Comparison of ENCODE assay signal across 15 mouse cellular contexts in the genomic region with DNA sequence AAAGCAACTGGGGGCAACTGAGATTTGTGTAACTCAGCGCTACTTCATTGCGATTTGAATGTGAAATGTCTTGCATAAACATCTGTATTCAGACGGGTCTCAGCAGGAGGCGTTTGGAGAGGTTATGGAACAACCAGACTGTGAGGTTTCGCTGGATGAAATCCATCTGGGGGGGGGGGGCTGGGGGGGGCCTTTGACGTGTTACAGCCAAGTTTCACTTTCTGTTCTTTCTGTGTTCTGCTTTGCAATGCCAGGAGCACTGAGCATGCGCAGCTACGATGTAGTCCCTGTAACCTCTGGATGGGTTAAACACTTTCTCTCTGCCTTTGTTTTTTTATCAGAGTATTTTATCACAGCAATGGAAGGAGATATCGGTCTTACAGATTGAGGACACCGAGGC. TPM values are rescaled to one million over a fixed set of nuclear protein-coding genes. Genes with fewer than 3 reads are reported as not detected.
DNase-seq lines count a peak whose midpoint lies in the region; ATAC-seq and TF ChIP-seq lines count a peak whose summit lies in the region.
"Had no signal": no experiment of that assay in that cellular context is flagged by ENCODE, and none has a peak within 500 bp of the region (broad histone marks: within the 10 kb centered on the region; RNA-seq: fewer than 3 reads in every experiment).

No protein-coding gene starts in this region.

- intact Hi-C loops in heart, adult 2 months (cut with DNase I) = loop anchor here (5.0 kb wide), 1 partner anchor 916 kb away; no protein-coding TSS in a partner anchor

- no peak for TF ChIP-seq EP300 in heart, adult 2 months (IDR thresholded peaks at IDR 0.05; ENCODE audit: insufficient read depth, low read depth, low read length)
- no peak for TF ChIP-seq EP300 in stomach, postnatal 0 days (optimal IDR thresholded peaks at IDR 0.05)

- ATAC-seq in lung, embryonic 15.5 days (ENCODE audit: borderline replicate concordance, extremely low read depth, low FRiP score, low TSS enrichment) = peak; percentile 68; the same call in 1 of the 2 replicates
- ATAC-seq in stomach, postnatal 0 days (ENCODE audit: low FRiP score, low TSS enrichment) = no peak; the same call in 1 of the 2 replicates
- ATAC-seq in granulocyte monocyte progenitor cell, adult 5-6 weeks (replicated peaks; ENCODE audit: poor library complexity, severe bottlenecking) = no peak
- ATAC-seq: forebrain, postnatal 0 days had no signal

- H3K9me3 ChIP-seq in lung, embryonic 15.5 days = no peaks in the 10 kb centered on the region
- no peaks in the 10 kb centered on the region for H3K9me3 ChIP-seq in stomach, postnatal 0 days (ENCODE audit: control insufficient read depth, low read length)
- H3K9me3 ChIP-seq: hindbrain, embryonic 13.5 days; neural tube, embryonic 13.5 days had no signal

- no peaks in the 10 kb centered on the region for H3K36me3 ChIP-seq in heart, adult 2 months (ENCODE audit: control insufficient read depth, insufficient read depth, low read length)
- H3K36me3 ChIP-seq in lung, embryonic 15.5 days = no peaks in the 10 kb centered on the region
- no peaks in the 10 kb centered on the region for H3K36me3 ChIP-seq in stomach, postnatal 0 days (ENCODE audit: control insufficient read depth, insufficient read depth, low read length)
- H3K36me3 ChIP-seq: hindbrain, embryonic 13.5 days; neural tube, embryonic 13.5 days had no signal

- H3K9ac ChIP-seq in heart, adult 2 months (ENCODE audit: low read depth, low read length) = peak overlapping the region; percentile 7; the same call in 1 of the 2 replicates
- H3K9ac ChIP-seq in lung, embryonic 15.5 days = no peak overlapping the region
- no peak overlapping the region for H3K9ac ChIP-seq in stomach, postnatal 0 days (ENCODE audit: low read length)
- H3K9ac ChIP-seq: forebrain, postnatal 0 days; hindbrain, embryonic 13.5 days; neural tube, embryonic 13.5 days had no signal

- no peak for TF ChIP-seq POLR2A in heart, adult 2 months (IDR thresholded peaks at IDR 0.05; ENCODE audit: insufficient read depth, low read depth, low read length)

- H3K27me3 ChIP-seq in heart, adult 2 months (ENCODE audit: control insufficient read depth, insufficient read depth, low read length) = no peaks in the 10 kb centered on the region
- H3K27me3 ChIP-seq in lung, embryonic 15.5 days = no peaks in the 10 kb centered on the region
- no peaks in the 10 kb centered on the region for H3K27me3 ChIP-seq in stomach, postnatal 0 days (ENCODE audit: control insufficient read depth, insufficient read depth, low read length)

- H3K4me3 ChIP-seq in heart, adult 2 months = no peak overlapping the region
- no peak overlapping the region for H3K4me3 ChIP-seq in lung, embryonic 15.5 days
- H3K4me3 ChIP-seq in stomach, postnatal 0 days (ENCODE audit: low read depth, low read length) = no peak overlapping the region
- H3K4me3 ChIP-seq: hindbrain, embryonic 13.5 days; neural tube, embryonic 13.5 days had no signal

- H3K79me2 ChIP-seq in heart, adult 2 months (replicated peaks; ENCODE audit: control insufficient read depth, insufficient read depth, low read length) = no peaks in the 10 kb centered on the region

- no peaks in the 10 kb centered on the region for H3K4me1 ChIP-seq in heart, adult 2 months (ENCODE audit: control insufficient read depth, insufficient read depth, low read length)
- H3K4me1 ChIP-seq in lung, embryonic 15.5 days = peaks cover 6% of the 10 kb centered on the region; the same call in 1 of the 2 replicates
- H3K4me1 ChIP-seq in stomach, postnatal 0 days (replicated peaks; ENCODE audit: control insufficient read depth, insufficient read depth) = 0 out of 2 replicates have a peak, but pooled peaks cover 3% of the 10 kb centered on the region

- no peak overlapping the region for H3K27ac ChIP-seq in heart, adult 2 months
- peak overlapping the region; percentile 72 for H3K27ac ChIP-seq in lung, embryonic 15.5 days
- H3K27ac ChIP-seq in stomach, postnatal 0 days (replicated peaks) = peak overlapping the region; percentile 61
- H3K27ac ChIP-seq: hindbrain, embryonic 13.5 days; neural tube, embryonic 13.5 days had no signal

- H3K4me2 ChIP-seq in lung, embryonic 15.5 days = peak overlapping the region; percentile 18; the same call in 1 of the 2 replicates
- peak overlapping the region; percentile 35; the same call in 1 of the 2 replicates for H3K4me2 ChIP-seq in stomach, postnatal 0 days (replicated peaks; ENCODE audit: low read depth)
- H3K4me2 ChIP-seq: hindbrain, embryonic 13.5 days; neural tube, embryonic 13.5 days had no signal

- TF ChIP-seq CTCF in heart, adult 2 months (IDR thresholded peaks at IDR 0.05) = no peak
- TF ChIP-seq CTCF in stomach, postnatal 0 days (IDR thresholded peaks at IDR 0.05; ENCODE audit: low read depth) = no peak

- peak in 1 of 2 experiments; percentile 25 for DNase-seq in heart, adult 2 months
- DNase-seq in heart, postnatal 4 days = no peak
- DNase-seq in ovary, adult 18-20 months (ENCODE audit: low spot score) = peak; percentile 7
- DNase-seq in ovary, postnatal 14 days (ENCODE audit: low spot score) = no peak
- peak; percentile 47 for DNase-seq in stomach, postnatal 0 days (ENCODE audit: low spot score)
- DNase-seq in cerebellum, adult 8-10 months = no peak
- DNase-seq: forebrain, postnatal 0 days had no signal

- WGBS in heart, adult 2 months = 57% methylated on average over 10 of the region's 10 CpGs
- 51% methylated on average over 10 of the region's 10 CpGs for WGBS in lung, embryonic 15.5 days
- WGBS in stomach, postnatal 0 days = 33% methylated on average over 10 of the region's 10 CpGs

RNA-seq across cellular contexts. Expression of a gene that starts 33.7 kb away (rescaled TPM):
- total RNA-seq in heart, adult 2 months (2021) = not detected
- 0.23 TPM in 1 of 2 replicates, not detected in the other for polyA plus RNA-seq in heart, adult 2 months (2012; rRNA removed)
- not detected for total RNA-seq in heart, postnatal 4 days (2021)
- 3.6 and 3.8 TPM in 2 replicates for polyA plus RNA-seq in lung, embryonic 15.5 days (2015; fragmentation: Nextera tagmentation; extraction: Ambion mirVana)
- polyA plus RNA-seq in stomach, postnatal 0 days (2015; fragmentation: Nextera tagmentation; extraction: Ambion mirVana) = 28.9 and 29.1 TPM in 2 replicates
- not detected in 2 replicates for total RNA-seq in granulocyte monocyte progenitor cell, adult 5-6 weeks (2014; fragmentation: Nextera tagmentation)
- not detected in 2 replicates for total RNA-seq in granulocyte monocyte progenitor cell, adult 5-6 weeks (2017)
- total RNA-seq: forebrain, postnatal 0 days; left cerebral cortex, adult 18-20 months; megakaryocyte, adult 5-6 weeks; midbrain, postnatal 0 days had no signal
- polyA plus RNA-seq: forebrain, postnatal 0 days; hindbrain, embryonic 13.5 days; limb, embryonic 14.5 days had no signal

Comparison
In these comparisons a context has a peak if more than half of its experiments do, and no peak if none do; other contexts are left out.
1. DNase-seq: peak in ovary, adult 18-20 months (single experiment) and stomach, postnatal 0 days (single experiment); none in heart, postnatal 4 days (single experiment), ovary, postnatal 14 days (single experiment) and cerebellum, adult 8-10 months (single experiment).